Mouse (Mus musculus) heart, postnatal 10 days (tissue): ENCODE measurements around the gene Grin2c. TPM values are rescaled to one million over a fixed set of nuclear protein-coding genes. Genes with fewer than 3 reads are reported as not detected.

ENCODE experiments used
- DNase-seq, 2 experiments: peaks; one replicate each; pipeline ENCODE4 v3.0.0; 2021
- intact Hi-C: fragments of 180-260 bp; cut with DNase I; formaldehyde crosslinking; loops from one replicate; pipeline ENCODE4 v1.15.1; 2025
- microRNA-seq, 2 experiments: library from miRNA; unstranded; fragments of <30 nt; microRNA quantifications; one replicate each; pipeline ENCODE4 v1.2.0; 2022
- total RNA-seq, 2 experiments: library from RNA; stranded (reverse); gene quantifications; 2 replicates each; pipeline ENCODE4 v1.2.3; 2021

Grin2c gene
- total RNA-seq, 2 experiments from 2014 or later = not detected

GRCm38 (mm10) chr11:115215123-115215522 lies 51.9 kb downstream of the Grin2c start:
- intact Hi-C loops = no loop called here
- no peak for DNase-seq

- intact Hi-C loops = no loop called here
- no peak for DNase-seq
Observed at GRCm38 (mm10) chr11:115212116-115212515, 54.9 kb downstream of the Grin2c start.

DNA sequence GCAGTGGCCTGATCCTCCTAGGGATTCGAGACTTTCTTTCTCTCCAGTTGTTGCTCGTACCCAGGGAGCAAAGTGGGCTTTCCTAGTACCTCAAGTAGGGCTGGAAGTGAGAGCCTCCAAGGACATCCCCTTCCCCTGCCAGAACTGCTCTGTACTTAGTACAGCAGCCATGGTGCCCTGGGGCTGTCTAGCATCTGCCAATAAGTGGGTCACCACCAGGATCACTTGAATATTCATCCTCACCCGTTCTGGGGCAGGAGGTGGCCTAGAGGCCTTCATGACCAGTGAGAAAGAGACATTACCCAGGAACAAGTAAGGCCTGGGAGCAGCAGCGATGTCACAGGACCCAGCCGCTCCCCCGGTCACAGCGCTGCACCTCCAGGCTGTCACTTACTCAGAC lies 57.1 kb downstream of the Grin2c start:
- no peak for DNase-seq
- intact Hi-C loops = no loop called here

- intact Hi-C loops = no loop called here
- DNase-seq = no peak
Observed at GRCm38 (mm10) chr11:115208776-115209732, 58.0 kb downstream of the Grin2c start.

DNA sequence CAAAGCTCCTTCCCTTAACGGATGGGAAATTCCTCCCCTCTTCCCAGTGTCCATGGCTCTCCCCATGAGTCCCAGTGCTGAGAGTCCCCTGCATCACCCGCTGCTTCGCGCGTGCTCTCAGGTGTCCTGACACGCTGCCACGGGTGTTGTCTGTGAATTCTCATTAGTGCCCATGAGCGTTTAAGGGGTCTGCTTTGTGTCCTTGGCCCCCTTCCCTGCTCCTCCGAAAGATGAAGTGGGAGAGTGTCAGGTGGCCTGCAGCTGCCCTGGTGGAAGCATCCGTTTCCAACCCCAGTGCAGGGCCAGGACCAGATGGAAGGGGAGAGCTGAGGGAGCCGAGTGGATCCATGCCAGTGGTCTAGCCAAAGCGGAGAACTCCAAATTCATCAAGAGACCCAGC lies 58.9 kb downstream of the Grin2c start:
- intact Hi-C loops = no loop called here
- no peak for DNase-seq

GRCm38 (mm10) chr11:115202756-115203155 lies 64.3 kb downstream of the Grin2c start:
- intact Hi-C loops = loop anchor here (1.0 to 2.0 kb wide), 4 partner anchors 30 to 152 kb away; no protein-coding TSS in a partner anchor
- no peak for DNase-seq

GRCm38 (mm10) chr11:115202316-115202715 lies 64.7 kb downstream of the Grin2c start:
- intact Hi-C loops = loop anchor here (1.0 to 2.0 kb wide), 3 partner anchors 30 to 152 kb away; no protein-coding TSS in a partner anchor
- DNase-seq = peak; percentile 86 to 90

GRCm38 (mm10) chr11:115200520-115200919 lies 66.5 kb downstream of the Grin2c start:
- DNase-seq = no peak
- intact Hi-C loops = no loop called here

Small RNA genes lying within 50 kb of the gene (microRNA-seq; reads per million reads assigned to microRNA genes)
- 0 reads per million in 2 experiments for gene Gm25837

Other genes starting within 250 kb of the Grin2c start
- gene Cd300ld4, start 240.2 kb downstream of the Grin2c start, total RNA-seq = not detected
- gene Cd300ld5, start 229.5 kb downstream of the Grin2c start, total RNA-seq = 1 to 10 TPM; 3.9 to 5.0 TPM
- gene Cd300ld3, start 218.8 kb downstream of the Grin2c start, total RNA-seq = 1 to 10 TPM; 1.2 to 2.9 TPM
- under 1 TPM; 0.29 to 0.35 TPM for gene Cd300e, start 205.1 kb downstream of the Grin2c start, total RNA-seq
- gene Rab37, start 175.8 kb downstream of the Grin2c start, total RNA-seq = 1 to 10 TPM; 1.4 to 1.6 TPM
- under 1 TPM; 0.15 to 0.48 TPM for gene Cd300lf, start 133.3 kb downstream of the Grin2c start, total RNA-seq
- gene Slc9a3r1, start 103.9 kb downstream of the Grin2c start, total RNA-seq = 10 to 100 TPM; 11.9 to 17.4 TPM
- gene Tmem104, start 79.8 kb downstream of the Grin2c start, total RNA-seq = 10 to 100 TPM; 10.9 TPM
- gene Nat9, start 79.4 kb downstream of the Grin2c start, total RNA-seq = 10 to 100 TPM; 14.8 to 19.9 TPM
- 1 to 10 TPM; 7.7 to 9.1 TPM for gene Fdxr, start 9.8 kb upstream of the Grin2c start, total RNA-seq
- 1 to 10 TPM in 1 of 2 experiments, under 1 TPM in 1; 0.89 to 1.2 TPM for gene Fads6, start 30.4 kb upstream of the Grin2c start, total RNA-seq
- not detected for gene Otop2, start 39.9 kb upstream of the Grin2c start, total RNA-seq
- under 1 TPM; 0.07 to 0.12 TPM for gene Ush1g, start 54.8 kb upstream of the Grin2c start, total RNA-seq
- gene Otop3, start 67.5 kb upstream of the Grin2c start, total RNA-seq = not detected
- 1 to 10 TPM; 6.9 to 7.1 TPM for gene Hid1, start 100.5 kb upstream of the Grin2c start, total RNA-seq
- 10 to 100 TPM; 13.9 to 16.8 TPM for gene Cdr2l, start 114.7 kb upstream of the Grin2c start, total RNA-seq
- 100 to 1,000 TPM; 144 to 150 TPM for gene Mrpl58, start 136.5 kb upstream of the Grin2c start, total RNA-seq
- 1,000 to 10,000 TPM; 1,980 to 2,006 TPM for gene Atp5h, start 152.7 kb upstream of the Grin2c start, total RNA-seq
- gene Kctd2, start 152.9 kb upstream of the Grin2c start, total RNA-seq = 10 to 100 TPM; 22.7 to 26.7 TPM
- not detected for gene Trim80, start 173.3 kb upstream of the Grin2c start, total RNA-seq
- under 1 TPM; 0.15 to 0.57 TPM for gene Slc16a5, start 195.2 kb upstream of the Grin2c start, total RNA-seq
- 1 to 10 TPM; 2.3 to 2.6 TPM for gene Armc7, start 208.4 kb upstream of the Grin2c start, total RNA-seq
- gene Nt5c, start 224.6 kb upstream of the Grin2c start, total RNA-seq = 10 to 100 TPM; 24.6 to 26.7 TPM
- gene Jpt1, start 247.1 kb upstream of the Grin2c start, total RNA-seq = 100 to 1,000 TPM; 338 to 393 TPM